Mouse (Mus musculus) MEL-GATA-1-ER (cell line): ENCODE data around the gene Gm5244.

Experiments used
- DNase-seq: peaks from one replicate; pipeline ENCODE4 v3.0.0-alpha.2; 2012; ENCODE audit warnings: low read depth; ENCODE audit errors: extremely low read depth

Gene Gm5244

DNA sequence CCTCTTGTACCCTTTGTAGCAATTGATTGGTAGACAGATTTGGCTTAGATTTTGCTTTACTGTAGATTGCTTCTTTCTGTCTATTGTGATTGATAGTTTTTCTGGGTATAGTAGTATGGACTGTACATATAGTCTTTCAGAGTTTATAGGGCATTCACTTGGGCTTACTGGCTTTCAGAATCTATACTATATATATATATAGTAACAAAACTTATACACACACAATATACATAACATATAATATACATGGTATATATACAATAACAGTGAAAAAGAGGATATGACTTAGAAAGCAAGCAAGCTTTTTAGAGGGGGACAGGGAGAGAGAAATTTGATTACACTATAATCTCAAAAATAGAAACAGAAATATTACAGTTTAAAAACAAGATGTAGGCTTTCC lies at the start of gene Gm5244:
Gm5244 (plus strand) TSS at position 301 of the 400 bp plus-strand sequence.
- DNase-seq = no peak

DNA sequence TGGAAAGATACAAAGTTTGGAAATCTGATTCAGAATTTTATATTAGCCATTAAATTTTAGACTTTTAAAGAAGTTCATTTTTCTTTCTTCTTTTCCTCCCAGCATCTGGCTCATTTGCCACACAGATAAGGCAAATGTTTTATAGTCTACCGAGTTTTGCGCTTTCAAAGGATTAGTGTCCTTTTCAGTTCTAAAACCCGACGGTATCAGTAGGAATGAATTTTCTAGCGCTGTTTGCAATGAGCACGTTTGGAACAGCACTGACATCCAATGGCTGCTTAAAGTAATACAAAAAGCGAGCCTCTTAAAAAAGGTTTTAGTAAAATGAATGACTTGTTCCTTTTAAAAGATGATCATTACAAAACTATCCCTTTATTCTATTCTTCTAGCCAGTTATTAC lies 49.4 kb upstream of the Gm5244 start:
- no peak for DNase-seq

DNA sequence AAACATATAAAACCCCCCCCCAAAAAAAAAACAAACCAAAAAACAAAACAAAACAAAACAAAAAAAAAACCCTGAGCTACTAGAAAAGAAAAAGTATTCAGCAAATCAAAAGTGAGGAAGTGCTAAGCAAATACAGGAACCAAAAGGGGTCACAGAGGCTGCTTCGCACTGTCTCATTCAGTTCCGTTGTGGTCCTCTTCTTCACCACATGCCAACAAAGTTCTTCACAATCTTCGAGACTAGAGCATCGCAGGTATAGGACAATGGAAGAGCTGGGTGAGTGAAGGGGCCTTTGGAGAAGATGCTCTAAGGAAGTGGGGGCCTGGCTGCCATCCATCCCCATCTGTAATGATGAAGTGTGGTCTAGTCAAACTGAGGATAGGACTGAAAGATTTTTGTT lies 48.1 kb upstream of the Gm5244 start:
- DNase-seq = peak; percentile 55

DNA sequence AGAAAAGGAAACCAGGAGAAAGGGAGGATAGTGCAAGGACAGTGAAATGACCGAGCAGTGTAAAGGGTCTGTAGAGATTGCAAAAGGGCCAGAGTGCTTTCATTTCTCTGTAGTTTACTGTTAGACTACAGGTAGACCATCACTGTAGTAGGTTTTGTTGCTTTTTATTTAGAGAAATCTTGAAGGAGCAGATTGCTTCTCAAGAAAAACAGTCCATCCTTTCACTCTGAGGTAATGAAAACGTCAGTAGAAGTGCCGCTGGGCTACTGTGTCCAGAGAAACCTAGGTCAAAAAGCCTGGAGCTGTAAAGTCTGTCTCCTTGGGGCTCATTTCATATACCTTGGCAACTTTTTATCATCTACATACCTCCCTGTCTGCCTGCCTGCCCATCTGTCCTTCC lies 47.4 kb upstream of the Gm5244 start:
- no peak for DNase-seq

DNA sequence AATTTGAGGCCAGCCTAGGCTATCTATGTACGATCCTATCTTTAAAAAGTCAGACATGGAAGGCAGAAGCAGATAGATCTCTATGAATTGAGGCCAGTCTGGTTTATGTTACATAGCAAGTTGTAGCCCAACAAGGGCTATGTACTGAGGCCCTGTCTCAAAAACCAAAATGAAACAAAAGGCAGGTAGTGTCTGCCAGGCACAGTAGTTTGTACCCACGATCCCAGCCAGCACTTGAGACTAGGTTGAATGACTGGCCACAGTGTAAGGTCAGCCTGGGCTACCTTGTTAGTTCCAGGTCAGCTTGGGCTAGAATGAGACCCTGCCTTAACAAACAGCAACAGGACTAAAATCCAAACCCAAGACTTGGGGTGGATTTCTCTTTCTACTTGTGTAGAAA lies 45.9 kb upstream of the Gm5244 start:
- DNase-seq = no peak

DNA sequence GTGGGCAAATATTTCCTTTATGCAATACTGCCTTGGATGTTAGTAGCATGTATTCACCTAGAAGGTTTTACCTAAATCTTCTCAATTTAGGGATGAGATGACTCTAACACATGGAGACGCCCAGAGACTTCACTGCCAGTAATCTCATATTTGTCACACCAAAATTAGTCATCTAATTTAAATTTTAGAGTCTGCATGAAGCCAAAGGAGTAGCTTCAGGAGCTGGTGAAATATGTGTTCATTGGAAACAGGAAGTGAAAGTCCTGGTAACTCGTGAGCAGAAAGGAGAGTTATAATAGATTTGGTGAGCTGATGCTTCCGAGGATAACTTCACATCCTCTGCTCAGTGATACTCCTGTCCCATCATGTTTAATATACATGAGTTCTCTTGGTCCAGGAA lies 45.4 kb upstream of the Gm5244 start:
- no peak for DNase-seq

DNA sequence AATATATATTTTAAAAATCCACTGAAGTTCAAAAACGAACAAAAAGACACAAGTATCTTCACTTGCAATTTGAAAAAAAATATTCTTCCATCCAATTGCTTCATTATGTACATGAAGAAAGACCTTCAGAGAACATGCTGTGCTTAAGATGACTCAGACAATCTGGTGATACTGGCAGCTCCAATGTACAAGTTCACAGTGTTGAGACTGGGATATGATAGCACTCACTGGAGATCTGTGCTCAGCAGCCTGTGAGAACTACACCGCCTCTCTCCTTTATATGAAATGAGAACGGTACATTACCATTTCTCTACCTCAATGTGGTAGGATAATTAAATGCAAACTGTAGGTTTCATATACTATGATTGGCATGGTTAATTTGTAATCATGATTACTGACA lies 43.7 kb upstream of the Gm5244 start:
- no peak for DNase-seq

DNA sequence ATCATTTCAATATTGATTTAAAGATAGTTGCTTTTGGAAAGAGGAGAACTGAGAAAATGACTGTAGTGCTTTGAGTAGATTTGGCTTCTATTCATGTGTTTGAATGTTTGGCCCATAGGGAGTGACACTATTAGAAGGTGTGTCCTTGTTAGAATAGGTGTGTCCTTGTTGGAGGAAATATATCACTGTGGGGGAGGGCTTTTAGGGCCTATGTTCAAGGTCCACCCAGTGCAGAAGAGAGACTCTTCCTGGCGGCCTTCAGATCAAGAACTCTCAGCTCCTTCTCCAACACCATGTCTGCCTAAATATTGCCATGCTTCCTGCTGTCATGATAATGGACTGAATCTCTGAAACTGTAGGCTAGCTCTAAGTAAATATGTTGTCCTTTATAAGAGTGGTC lies 42.2 kb upstream of the Gm5244 start:
- no peak for DNase-seq

DNA sequence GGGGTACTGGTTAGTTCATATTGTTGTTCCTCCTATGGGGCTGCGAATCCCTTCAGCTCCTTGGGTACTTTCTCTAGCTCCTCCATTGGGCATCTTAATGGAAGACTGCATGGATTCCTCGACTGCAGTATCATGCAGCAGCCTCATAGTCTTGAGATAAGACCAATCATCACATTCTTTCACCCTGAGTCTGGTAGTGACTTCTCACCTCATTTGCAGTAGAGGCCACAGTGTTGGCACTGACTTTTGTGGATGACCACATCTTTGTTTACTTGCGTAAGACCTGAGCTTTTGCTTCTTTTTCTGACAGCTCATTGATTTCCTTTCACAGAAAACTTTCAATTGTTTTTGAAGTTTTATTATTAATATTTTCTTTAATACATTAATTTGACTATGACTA lies 40.8 kb upstream of the Gm5244 start:
- DNase-seq = no peak

DNA sequence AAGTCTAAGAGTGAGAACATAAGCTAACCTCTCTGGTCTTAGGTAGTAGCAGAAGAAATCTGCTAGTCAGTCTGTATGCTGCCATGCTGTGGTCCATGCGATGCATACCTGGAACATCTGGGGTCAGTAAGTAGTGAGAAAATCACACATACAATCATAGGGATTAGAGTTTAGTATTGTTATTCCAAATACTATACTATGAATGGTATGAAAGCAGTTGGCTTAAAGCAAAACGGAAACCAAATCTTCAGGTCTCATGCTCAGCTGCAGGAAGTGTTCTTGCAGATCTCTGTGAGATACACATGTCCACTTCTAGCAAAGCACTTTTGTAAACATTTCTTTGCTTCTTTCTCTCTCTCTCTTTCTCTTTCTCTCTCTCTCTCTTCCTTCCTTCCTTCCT lies 40.3 kb upstream of the Gm5244 start:
- no peak for DNase-seq

DNA sequence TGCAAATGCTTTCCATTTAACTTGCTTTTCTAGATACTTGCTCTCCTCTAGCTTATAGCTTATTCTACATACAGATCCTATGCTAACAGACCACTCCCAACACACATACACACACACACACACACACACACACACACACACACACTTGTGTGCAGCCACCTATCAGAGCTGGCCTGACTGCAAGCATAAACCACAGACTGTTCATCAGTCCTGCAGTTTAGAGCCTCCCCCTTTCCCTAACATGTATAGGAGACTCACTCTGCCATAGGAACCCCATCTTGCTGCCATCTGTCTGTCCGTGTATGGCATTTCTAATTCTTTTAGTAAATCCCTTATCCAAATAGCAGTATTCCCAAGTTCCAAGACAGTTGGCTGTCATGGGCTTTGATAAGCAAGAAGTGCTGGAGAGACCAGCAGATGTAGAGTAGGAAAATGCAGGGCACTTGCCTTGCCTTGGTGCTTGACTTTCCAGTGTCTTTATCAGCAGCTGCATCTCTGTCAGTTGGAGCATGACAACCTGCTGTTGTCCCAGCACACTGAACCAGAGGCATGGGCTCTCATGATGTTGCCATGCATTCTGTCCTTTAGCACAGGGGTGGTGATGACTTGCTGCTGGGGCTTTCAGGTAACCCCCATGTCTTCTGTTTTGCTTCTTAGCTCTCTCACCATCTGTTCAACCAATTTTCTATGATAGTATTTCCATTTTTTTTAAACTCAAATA lies 33.7 kb upstream of the Gm5244 start:
- DNase-seq = no peak

DNA sequence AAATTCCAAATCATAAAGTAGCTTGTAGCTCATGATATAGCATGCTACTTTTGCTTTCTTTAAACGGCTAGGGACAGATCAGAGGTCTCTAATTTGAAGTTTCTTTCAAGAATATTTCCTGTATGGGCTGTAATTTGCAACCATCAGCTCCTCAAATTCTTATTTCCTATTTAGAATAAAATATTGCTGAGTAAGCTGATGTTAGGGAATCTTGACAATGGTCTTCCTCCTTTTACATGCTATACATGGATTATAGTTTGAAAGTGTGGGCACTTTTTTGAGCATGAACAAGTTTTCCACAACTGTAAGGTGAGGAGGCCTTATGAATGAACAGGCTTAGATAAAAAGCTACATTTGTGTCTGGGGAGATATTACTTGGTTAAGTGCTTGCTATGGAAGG lies 32.6 kb upstream of the Gm5244 start:
- no peak for DNase-seq

DNA sequence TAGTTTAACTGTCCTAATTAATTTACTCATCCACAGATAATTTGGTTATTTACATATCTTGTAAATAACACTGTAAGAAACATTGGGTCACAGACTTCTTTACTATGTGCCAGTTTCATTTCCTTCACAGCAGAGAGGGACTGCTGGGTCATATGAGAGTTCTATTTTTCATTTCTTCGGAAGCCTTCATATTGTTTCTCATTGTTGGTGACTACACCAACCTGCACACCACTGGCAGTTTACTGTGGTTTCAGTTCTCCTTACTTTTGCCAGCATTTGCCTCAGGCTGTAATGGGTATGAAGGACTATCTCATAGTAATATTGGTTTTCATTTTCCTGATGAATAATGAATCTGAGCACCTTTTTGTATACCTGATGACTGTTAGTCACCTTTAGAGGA lies 28.0 kb upstream of the Gm5244 start:
- no peak for DNase-seq

DNA sequence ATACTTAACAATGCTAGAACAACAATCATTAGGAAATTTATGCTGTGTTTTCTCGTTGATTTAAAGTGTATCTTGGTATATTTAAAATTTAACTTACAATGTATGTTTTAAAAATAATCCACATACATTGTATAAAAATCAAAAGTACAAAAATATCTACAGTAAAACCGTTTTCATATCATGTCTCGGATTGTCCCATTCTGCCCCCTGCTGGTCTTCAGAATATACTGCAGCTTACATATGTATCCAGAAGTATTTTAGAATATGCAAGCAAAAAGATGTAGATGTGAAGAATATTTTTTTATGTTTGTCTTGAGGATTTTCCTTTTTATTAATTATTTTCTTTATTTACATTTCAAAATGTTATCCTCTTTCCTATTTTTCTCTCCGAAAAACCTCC lies 26.1 kb upstream of the Gm5244 start:
- no peak for DNase-seq

DNA sequence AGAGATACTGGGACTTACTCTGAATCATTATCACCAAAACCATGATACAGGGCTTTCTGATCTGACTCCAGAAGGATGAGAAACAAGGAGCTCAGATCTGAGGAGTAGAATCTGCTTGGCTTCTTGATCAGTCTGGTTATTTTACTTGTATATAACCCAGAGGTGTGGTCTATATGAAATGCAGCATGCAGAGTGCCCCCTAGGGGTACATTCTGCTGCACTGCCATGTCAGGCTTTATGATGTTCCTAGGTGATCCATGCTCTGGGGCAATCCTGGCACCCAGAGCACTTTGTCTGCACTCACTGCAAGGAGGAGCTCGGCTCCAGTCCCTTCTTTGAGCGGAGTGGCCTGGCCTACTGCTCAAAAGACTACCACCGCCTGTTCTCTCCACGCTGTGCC lies 21.9 kb upstream of the Gm5244 start:
- no peak for DNase-seq

DNA sequence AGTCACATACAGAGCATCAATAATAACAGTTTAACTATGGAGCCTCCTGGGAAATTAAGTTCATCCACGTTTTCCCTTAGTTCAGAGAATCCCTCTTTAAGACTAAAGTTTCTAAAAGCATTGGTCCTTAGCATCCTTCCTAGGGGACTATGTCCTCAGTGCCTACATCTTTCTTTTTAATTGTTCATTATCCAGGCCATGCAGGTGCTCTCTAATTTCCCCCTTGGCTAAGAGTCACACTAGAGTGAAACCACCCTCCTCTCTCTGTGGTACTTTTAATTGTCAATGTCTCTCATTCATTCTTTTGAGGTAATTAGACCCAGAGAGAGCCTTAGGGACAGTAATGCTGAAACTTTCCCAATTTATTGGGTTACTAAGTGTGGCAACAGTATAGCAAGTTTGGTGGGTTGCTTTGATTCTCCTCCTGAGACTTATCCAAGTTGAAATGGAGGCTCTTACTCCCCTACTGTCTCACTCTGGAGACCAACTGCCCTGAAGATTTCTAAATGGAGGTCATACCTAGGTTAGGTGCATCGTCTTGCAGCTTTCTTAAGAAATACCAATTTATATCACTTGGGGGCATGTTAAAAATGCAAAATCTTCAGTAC lies 15.6 kb upstream of the Gm5244 start:
- DNase-seq = no peak

DNA sequence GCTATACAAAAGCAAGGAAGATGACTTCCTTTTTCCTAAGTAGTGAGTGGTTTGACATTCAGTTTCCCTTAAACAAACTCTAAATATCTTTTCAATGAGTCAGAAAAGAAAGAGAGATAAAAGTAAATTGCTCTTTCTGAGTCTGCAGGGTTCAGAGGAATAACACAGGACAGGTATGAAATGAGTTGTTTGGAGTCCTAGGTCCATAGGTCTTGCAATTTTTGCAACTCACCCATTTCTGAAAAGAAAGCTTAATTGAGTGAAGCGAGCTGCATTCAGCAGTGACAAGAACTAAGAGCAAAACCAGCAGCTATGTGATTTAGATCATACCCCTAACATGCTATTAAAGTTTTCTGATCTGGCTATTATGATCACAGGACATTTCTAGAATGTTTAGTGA lies 14.9 kb upstream of the Gm5244 start:
- no peak for DNase-seq

DNA sequence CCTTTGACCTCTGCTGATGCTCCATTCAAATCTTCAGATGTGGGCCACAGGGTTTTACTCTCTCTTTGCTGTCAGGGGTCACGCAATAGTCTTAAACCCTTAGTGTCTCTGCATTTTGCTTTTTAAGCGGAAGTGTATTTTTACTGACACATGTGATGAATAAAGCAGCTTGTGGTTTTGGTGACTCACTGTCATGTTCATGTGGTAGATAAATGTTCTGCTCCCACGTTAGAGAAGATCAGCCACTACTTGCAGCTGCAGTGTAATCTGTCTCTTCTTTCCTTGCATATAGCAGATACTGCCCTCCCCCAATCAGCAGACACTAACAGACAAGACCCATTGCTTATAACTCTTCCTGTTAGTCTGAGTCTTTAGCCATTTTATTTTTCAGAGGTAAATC lies 12.9 kb upstream of the Gm5244 start:
- peak; percentile 96 for DNase-seq

DNA sequence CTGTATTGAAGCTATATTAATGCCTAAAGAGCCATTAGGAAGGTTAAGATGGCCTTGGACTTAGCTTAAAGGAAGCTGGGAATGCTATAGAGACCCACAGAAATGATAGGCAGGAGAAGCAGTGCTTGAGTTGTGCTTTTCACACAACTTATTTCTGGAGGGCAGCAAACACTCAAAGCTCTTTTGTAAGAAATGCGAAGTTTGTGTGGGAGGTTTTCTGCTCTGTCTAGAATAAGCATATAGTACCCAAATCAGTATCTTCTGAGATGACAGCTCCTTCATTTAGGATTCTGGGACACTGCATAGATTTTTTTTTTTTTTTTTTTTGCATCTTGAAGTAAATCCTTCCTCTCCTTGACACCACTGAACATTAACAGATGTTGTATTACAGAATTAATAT lies 8.0 kb upstream of the Gm5244 start:
- no peak for DNase-seq

DNA sequence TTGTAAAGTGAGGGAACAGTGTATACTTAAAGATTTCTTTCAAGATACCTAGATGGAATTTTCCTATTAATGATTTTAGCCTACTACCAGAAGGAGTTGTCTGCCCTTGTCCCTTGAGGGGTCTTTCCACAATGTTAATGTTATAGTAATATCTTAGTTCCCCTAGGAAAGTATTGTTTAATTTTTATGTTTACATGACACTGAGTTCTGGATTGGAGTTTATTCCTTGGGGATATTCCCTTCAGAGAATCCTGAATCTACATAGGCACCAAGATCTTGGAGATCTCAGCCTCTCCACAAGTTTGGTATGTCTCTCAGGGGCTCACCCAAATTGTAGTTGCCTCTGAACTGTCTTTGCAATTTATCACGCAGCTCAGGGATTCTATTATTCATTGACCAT lies 10.5 kb downstream of the Gm5244 start, which contains the start of gene Olfr1444:
Olfr1444 (plus strand) TSS at position 301 of the 400 bp plus-strand sequence.
- no peak for DNase-seq

DNA sequence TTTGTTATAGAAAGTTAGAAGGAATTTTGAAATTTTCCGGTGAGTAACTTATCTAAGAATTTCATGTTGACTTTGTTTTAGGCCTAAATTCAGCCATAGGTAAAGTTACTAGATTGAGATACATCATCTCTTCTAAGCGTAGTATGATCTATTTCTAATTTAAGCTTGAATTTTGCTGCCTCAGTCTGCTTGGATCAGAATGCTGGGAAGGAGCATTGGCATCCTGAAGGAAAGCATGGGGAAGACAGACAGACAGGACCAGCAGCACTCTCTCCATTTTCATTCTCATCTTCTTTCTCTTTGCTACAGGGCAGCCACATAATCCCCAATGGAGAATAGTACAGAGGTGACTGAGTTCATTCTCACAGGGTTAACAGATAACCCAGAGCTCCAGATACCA lies 37.1 kb downstream of the Gm5244 start, which contains the start of gene Olfr1445:
Olfr1445 (plus strand) TSS at position 301 of the 400 bp plus-strand sequence.
- no peak for DNase-seq

DNA sequence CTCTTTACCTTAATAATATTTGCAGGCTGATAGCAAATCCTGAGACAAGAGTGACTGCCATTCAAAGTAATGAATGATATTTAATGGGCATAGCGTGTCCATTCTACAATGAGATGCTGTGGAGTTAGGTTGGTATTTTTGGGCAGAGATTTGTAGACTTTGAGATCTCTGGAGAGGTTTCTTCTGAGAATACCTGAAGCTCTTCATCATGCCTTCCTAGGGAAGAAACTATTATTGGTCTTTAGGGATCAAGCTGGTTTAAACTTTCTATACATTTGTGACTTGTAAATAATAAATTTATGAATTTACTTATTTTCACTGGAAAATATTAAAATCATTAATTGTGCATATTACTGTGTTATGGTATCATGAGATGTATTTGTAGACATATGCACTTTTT lies 46.9 kb downstream of the Gm5244 start, which contains the start of gene Olfr1446:
Olfr1446 (minus strand) TSS at position 101 of the 400 bp plus-strand sequence.
- DNase-seq = no peak
